Mouse (Mus musculus) bone marrow, adult 2 months (tissue): ENCODE data around the gene Akt2.

Experiments
- CTCF ChIP-seq: fragments of 200-500 bp; IDR thresholded peaks from 2 replicates; pipeline ENCODE4 v1.5.1; 2011; ENCODE audit warnings: low read length, control low read depth; ENCODE audit not compliant: control insufficient read depth, insufficient read depth
- POLR2A ChIP-seq: fragments of 200-500 bp; IDR thresholded peaks from 2 replicates; pipeline ENCODE4 v1.6.1; 2011; ENCODE audit warnings: low read depth, mild to moderate bottlenecking, control low read depth, low read length, borderline replicate concordance; ENCODE audit not compliant: control insufficient read depth

DNA sequence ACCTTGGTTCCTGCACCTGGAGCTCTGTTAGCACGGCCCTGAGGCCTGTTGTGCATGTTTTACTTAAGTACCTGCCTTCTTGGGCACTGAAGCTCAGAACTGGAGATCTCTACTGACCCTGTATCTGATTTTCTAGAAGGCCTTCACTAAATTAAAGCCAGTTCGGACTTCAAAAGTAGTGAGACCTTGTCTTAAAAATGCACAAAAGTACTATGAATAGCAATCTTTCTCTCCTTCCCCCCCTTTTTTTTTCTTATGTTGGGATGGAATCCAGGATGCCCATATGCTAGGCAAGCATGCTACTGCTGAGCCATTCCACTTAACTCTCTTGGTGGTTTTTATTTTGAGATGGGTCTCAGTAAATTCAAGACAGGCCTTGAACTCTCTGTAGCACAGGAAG, 10.8 kb downstream of the Akt2 start:
- TF ChIP-seq CTCF (no peak), POLR2A (no peak)
